Mouse (Mus musculus) kidney, postnatal 36 days (tissue): Measurements from ENCODE around the gene Gcc1.

Experiments used
- DNase-seq, 2 experiments: peaks; one replicate each; pipeline ENCODE4 v3.0.0; 2021 to 2022; ENCODE audit warnings: mixed read lengths in 2 of 2

Gcc1 gene

GRCm38 (mm10) chr6:28428290-28428689 is at the start of gene Gcc1:
Gene Gcc1 (minus strand): TSS chr6:28428390.
- no peak for DNase-seq

GRCm38 (mm10) chr6:28474839-28475238 is 46.6 kb upstream of the Gcc1 start, which contains the start of gene Snd1:
Gene Snd1 (plus strand): TSS chr6:28475139.
- DNase-seq, result no peak

GRCm38 (mm10) chr6:28474211-28474610 is 46.0 kb upstream of the Gcc1 start:
- DNase-seq, result no peak

- no peak for DNase-seq
Measured at GRCm38 (mm10) chr6:28471284-28472035, 43.3 kb upstream of the Gcc1 start.

- DNase-seq, result no peak
Measured at GRCm38 (mm10) chr6:28470621-28471020, 42.4 kb upstream of the Gcc1 start.

GRCm38 (mm10) chr6:28470017-28470602 is 41.9 kb upstream of the Gcc1 start:
- peak; percentile 32 to 35 for DNase-seq

GRCm38 (mm10) chr6:28464630-28465029 is 36.4 kb upstream of the Gcc1 start:
- no peak for DNase-seq

GRCm38 (mm10) chr6:28460534-28460933 is 32.3 kb upstream of the Gcc1 start:
- DNase-seq, result peak; percentile 78 to 93

- DNase-seq, result no peak
Measured at GRCm38 (mm10) chr6:28459221-28459668, 31.1 kb upstream of the Gcc1 start.

- DNase-seq, result no peak
Measured at GRCm38 (mm10) chr6:28450977-28451376, 22.8 kb upstream of the Gcc1 start.

GRCm38 (mm10) chr6:28450481-28450880 is 22.3 kb upstream of the Gcc1 start:
- DNase-seq, result no peak

GRCm38 (mm10) chr6:28449253-28449652 is 21.1 kb upstream of the Gcc1 start, which contains the start of gene Pax4:
Gene Pax4 (minus strand): TSS chr6:28449353.
- no peak for DNase-seq

- DNase-seq, result no peak
Measured at GRCm38 (mm10) chr6:28447937-28448336, 19.7 kb upstream of the Gcc1 start.

- DNase-seq, result no peak
Measured at GRCm38 (mm10) chr6:28431538-28431855, 3.3 kb upstream of the Gcc1 start.

- no peak for DNase-seq
Measured at GRCm38 (mm10) chr6:28430795-28431537, 2.8 kb upstream of the Gcc1 start.

GRCm38 (mm10) chr6:28429870-28430269 is 1.7 kb upstream of the Gcc1 start:
- no peak for DNase-seq

GRCm38 (mm10) chr6:28427096-28427839 is 922 bp downstream of the Gcc1 start, which contains the start of gene Fscn3:
Gene Fscn3 (plus strand): TSS chr6:28427789.
- peak; percentile 44 to 70 for DNase-seq

GRCm38 (mm10) chr6:28425019-28425418 is 3.2 kb downstream of the Gcc1 start:
- DNase-seq, result no peak

- peak; percentile 58 to 75 for DNase-seq
Measured at GRCm38 (mm10) chr6:28423767-28424695, 4.2 kb downstream of the Gcc1 start.

- peak; percentile 95 to 100 for DNase-seq
Measured at GRCm38 (mm10) chr6:28423313-28423712, 4.9 kb downstream of the Gcc1 start, which contains the start of gene Arf5. Gene Arf5 (plus strand): TSS chr6:28423560.

GRCm38 (mm10) chr6:28422651-28423290 is 5.4 kb downstream of the Gcc1 start:
- DNase-seq, result peak in 1 of 2 experiments; percentile 3
